Mouse (Mus musculus) heart, adult 18-20 months (tissue): Measurements from ENCODE around the gene Kat2a. TPM values are rescaled to one million over a fixed set of nuclear protein-coding genes. Genes with fewer than 3 reads are reported as not detected.

Experiments used
- DNase-seq, 2 experiments: peaks; one replicate each; pipeline ENCODE4 v3.0.0; 2021 to 2022; ENCODE audit warnings: mixed read lengths in 1 of 2
- long read RNA-seq, 2 experiments: library from polyadenylated mRNA; stranded (forward); transcript quantifications; one replicate each; pipeline ENCODE4 v2.0.0; 2021
- total RNA-seq, 2 experiments: library from RNA; stranded (reverse); gene quantifications; 2 replicates each; pipeline ENCODE4 v1.2.3; 2021

The Kat2a gene
- total RNA-seq: 10 to 100 TPM; 12.2 to 14.7 TPM
- long read RNA-seq, experiment 1, transcript Kat2a-201 (18 exons, 3,043 nt): major isoform, 8 of 14 reads
- long read RNA-seq, experiment 1, transcript Kat2a-202 (18 exons, 3,046 nt): minor isoform, 6 of 14 reads
- long read RNA-seq, experiment 1, partial matches to known transcripts: 0 of 14 reads
- long read RNA-seq, experiment 1, other reads (novel, unspliced or antisense): 0 of 14 reads
- long read RNA-seq, experiment 2, partial matches to known transcripts: 1 of 4 reads
- long read RNA-seq, experiment 2, other reads (novel, unspliced or antisense): 0 of 4 reads

GRCm38 (mm10) chr11:100711783-100712615 is at the start of gene Kat2a:
TSS of gene Kat2a (minus strand) at chr11:100712465.
- peak; percentile 89 to 90 for DNase-seq

GRCm38 (mm10) chr11:100761547-100762045 is 49.3 kb upstream of the Kat2a start:
- DNase-seq: peak; percentile 87 to 93

DNA sequence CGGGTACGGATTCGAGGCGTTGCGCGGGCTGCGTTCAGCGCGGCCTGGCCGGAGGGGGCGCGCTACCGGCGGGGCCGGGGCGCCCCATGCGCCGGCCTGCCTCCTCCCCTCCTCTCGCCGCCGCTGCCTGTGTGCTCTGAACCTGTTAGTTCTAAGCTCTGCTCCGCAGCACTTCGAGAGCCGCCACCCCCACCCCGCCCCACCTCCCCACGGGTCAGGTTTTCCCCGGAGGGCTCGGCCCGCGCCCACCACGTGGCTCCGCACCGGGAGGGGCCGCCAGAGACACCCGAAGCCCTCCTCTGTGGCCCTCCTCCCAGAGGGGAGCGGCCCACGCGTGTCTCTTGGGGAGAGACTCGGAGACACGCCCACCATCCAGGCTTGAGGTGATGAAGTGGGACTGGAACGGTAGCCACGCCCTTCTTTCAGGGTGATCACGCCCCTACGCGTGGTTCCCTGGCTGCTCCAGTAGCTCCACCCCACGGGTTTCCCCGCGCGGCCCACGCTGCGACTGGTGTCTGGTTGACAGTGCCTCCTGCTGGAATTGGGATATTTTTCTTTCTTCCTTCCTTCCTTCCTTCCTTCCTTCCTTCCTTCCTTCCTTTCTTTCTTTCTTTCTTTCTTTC is 47.5 kb upstream of the Kat2a start, which contains the start of gene Kcnh4:
Gene Kcnh4 (minus strand): TSS at position 332 of the 623 bp plus-strand sequence.
- peak; percentile 22 to 55 for DNase-seq

DNA sequence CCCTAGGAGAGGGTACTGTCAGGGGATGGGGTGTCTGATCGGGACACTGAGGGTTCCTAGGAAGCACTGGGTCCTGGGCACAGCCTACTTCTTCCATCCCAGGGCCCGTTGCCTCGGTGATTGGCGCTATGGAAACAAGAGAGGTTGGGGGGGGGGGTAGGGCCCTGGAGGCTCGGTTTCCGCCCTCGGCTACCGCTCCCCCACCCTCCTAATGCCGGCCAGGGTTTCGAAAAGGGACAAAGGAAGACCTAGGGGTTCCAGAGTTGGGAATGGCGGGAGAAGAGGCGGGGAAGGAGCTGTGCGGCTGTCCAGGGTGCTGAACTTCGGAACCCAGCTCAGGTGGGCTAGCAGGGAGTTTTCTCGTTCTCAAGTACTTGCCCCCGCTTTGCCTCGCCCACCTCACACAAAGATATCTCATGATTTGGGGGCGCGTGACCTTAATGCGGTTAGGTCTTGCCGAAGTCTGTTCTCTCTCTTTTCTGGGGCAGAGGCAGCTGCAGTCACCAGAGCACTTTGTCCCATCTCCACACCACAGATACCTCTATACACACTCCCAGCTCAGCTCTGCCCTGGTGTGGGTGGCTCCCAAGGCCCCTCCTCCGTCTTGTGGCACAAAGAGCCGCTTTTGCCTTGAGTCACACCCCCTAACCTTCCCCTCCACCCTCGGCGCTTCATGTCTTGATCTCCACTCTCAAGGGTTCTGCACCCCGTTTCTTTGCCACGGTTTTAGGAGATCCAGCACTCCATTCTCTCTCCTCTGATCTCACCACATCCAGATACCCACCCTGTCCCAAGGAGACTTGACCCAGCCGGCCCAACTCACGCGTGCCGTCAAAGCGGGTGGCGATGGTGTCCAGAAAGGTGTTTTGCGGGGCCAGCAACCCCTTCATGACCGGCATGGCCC is 46.7 kb upstream of the Kat2a start:
- DNase-seq: peak in 1 of 2 experiments; percentile 63

DNA sequence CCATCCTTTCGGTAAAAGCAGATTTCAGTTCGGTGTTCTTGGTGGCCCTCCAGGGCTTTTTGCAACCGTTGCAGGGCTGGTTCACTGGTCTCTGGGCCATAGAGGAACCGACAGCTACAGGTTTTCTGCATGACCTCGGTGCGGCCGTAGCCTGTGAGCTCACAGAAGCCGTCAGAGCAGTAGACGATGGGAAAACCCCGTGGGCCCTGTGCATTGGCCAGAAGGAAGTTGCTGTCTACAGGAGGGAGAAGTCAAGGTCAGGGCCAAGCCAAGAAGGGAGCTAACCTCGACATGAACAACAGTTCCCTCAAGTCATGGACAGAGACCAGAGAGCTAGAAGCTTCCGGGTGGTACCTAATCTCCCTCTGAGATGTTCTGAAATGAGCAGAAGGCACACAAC is 45.3 kb upstream of the Kat2a start:
- no peak for DNase-seq

DNA sequence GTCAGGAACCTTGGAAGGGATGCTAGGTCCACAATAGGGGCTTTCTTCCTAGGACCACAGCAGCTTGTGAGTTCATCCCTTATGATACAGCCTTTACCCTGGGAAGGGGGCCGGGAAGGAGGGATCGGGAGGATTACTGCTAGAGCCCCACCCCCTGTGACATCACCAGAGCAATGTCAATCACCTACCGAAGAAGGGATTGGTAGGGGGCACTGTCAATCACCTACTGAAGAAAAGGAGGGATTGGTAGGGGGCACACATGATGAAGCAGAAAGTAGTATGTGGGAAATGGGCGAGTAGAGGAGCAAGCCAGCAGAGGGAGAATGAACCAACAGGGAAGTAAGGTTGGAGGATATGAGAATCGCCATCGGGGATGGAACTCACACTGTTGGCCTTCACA is 44.2 kb upstream of the Kat2a start:
- no peak for DNase-seq

- no peak for DNase-seq
These were observed 42.4 kb upstream of the Kat2a start for GRCm38 (mm10) chr11:100754693-100755057.

GRCm38 (mm10) chr11:100754021-100754692 is 41.9 kb upstream of the Kat2a start:
- no peak for DNase-seq

GRCm38 (mm10) chr11:100752294-100752693 is 40.0 kb upstream of the Kat2a start:
- DNase-seq: no peak

- no peak for DNase-seq
These were observed 37.9 kb upstream of the Kat2a start for GRCm38 (mm10) chr11:100750127-100750526.

DNA sequence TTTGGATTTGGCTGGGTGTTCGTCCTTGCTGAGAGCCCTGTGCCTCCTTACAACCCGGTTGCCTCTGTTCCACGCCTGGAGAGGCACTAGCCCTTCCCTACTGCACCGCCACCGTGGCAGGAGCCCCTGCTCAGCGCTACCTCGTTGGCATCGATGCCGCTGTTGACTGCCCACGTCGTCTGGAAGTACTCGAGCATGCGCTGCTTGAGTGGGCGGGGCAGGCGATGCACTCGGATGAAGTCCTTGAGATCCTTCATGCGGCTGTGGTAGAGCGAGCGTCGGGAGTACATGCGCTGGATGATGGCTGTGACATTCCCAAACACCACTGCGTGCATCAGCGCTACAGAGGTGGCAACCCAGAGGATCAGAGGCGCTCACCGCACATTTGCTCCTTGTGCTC is 37.2 kb upstream of the Kat2a start:
- no peak for DNase-seq

GRCm38 (mm10) chr11:100748620-100749019 is 36.4 kb upstream of the Kat2a start:
- DNase-seq: no peak

DNA sequence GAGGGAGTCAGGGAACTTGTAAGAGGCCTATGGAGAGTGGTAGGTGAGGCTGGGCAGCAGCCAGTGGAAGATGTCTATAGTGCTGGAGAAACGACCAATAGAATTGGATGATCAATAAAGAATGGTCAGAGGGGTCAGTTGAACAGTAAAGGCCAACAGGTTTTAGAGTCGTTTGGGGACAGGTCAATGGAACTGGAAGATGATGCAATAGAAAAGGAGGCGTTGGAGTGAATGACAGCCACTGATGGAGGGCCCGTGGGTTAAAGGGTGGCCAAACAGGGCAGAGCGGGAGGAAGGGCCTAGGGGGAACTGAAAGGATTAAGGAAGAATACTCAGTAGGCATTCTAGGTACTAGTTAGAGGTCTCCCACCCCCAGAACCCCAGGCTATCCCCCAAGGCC is 34.8 kb upstream of the Kat2a start:
- no peak for DNase-seq

GRCm38 (mm10) chr11:100746546-100746945 is 34.3 kb upstream of the Kat2a start:
- no peak for DNase-seq

DNA sequence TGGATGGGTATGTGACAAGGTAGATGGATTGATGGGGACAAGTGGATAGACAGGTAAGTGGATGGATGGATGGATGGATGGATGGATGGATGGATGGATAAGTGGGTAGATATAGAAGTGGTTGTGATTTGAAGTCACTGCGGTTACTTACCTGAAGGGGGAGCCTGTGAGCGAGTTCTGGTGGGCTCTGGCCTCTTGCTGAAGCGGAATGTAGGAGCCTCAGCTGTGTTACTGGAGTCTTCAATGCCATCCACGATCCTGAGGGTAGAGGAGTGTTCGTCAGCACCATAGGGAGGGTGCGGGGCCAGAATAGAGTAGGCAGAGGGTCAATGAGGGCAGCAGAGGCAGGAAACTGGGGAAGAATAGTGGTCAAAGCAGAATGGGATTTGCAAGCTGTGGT is 32.8 kb upstream of the Kat2a start:
- peak; percentile 36 to 74 for DNase-seq

- peak; percentile 54 to 65 for DNase-seq
These were observed 29.1 kb upstream of the Kat2a start for GRCm38 (mm10) chr11:100741348-100741747.

DNA sequence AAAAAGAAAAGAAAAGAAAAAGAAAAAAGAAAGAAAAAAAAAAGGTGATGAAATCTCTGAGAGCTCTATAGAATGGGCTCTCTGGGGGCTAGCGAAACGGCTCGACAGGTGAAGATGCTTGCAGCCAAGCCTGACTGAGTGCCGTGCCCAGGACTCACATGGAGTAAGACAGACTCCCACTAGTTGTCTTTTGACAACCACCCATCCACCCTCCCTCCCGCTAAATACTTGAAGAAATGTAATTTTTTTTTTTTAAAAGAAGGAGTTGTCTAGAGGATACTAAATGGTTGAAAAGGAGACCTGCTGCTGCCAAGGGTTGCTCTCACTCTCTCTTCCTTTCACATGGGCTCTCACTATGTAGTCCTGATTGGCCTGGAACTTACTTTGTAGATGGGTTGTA is 26.5 kb upstream of the Kat2a start:
- DNase-seq: no peak

DNA sequence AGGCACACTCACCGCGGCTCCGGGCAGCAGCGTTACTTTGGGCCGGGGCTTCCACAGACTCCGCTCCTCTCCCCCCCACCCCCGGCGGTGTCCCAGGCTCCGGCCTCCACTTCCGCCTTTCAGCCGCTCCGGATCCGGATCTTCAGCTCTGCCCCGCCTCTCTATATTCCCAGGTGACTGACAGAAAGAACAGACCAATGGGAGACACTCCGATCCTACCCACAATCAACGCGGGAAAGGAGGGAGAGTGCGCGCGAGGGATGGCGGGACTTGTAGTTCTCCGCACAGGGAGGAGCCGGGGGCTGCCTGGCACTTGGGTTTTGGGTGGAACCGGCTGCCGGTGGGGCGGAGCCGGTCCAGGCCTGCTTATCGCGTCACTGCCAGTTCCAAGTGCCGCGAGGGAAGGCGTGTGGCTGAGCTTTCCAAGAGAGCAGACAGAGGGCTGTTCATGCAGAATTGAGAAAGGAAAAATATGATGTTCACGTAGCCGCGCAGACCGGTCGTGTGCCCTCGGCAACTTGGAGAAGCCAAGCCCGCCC is 25.9 kb upstream of the Kat2a start, which contains the start of gene Rab5c:
Gene Rab5c (minus strand): TSS at position 150 of the 539 bp plus-strand sequence.
- peak; percentile 99 to 100 for DNase-seq

- no peak for DNase-seq
These were observed 25.0 kb upstream of the Kat2a start for GRCm38 (mm10) chr11:100737105-100737733.

GRCm38 (mm10) chr11:100736746-100737080 is 24.4 kb upstream of the Kat2a start:
- DNase-seq: no peak
